Mouse (Mus musculus) adrenal gland, adult 2 months (tissue): ENCODE measurements at regions not wholly inside any gene's neighbourhood (a gene's known extent, or its start where the extent isn't known, plus 50 kb on each side); places are given as distances from the start of the nearest gene placed in this dataset.

ENCODE experiments used
- DNase-seq: peaks from one replicate; pipeline ENCODE4 v3.0.0; 2021

DNA sequence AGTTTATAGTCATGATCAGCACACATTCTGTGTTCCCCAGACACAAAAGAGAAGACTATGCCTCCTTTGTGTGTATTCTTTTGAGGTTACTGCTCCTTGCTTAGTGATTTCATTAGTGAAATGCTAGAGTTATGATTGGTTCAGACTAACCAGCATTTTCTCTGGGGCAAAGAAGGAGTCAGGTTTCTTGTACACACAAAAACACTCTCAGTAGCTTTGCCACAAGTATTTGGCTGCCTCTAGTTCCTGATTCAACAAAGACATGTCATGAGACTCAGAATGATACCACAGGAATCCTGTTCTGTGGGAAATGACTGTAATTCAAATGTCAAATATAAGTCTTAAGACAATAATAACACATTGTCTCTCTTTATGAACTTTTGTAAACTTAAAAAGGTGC, 86.9 kb downstream of the Alx1 start:
- DNase-seq: no peak

GRCm38 (mm10) chr10:102940823-102941519, 89.0 kb downstream of the Alx1 start:
- DNase-seq: no peak

GRCm38 (mm10) chr10:102931445-102931844, 98.6 kb downstream of the Alx1 start:
- no peak for DNase-seq

- no peak for DNase-seq
Observed at GRCm38 (mm10) chr10:102928651-102929050, 101.4 kb downstream of the Alx1 start.

DNA sequence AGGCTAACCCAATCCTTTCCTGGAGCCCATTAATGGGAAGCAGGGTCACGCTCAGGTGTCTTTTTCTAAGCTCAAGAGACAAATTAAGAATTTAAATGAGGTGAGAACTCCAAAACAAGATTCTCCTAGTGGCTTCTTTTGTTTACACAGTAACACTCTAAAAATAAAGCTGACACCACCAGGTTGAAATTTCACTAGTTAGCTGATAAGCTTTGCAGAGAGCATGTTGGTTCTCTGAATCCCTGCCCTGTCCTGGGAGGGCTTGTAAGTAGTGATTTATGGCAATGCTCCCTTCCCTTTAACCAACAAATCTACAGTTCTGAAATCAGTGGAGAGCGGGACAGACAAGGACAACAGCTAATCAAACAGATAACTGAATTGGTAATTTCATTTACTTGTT, 132.6 kb downstream of the Alx1 start:
- DNase-seq: no peak

DNA sequence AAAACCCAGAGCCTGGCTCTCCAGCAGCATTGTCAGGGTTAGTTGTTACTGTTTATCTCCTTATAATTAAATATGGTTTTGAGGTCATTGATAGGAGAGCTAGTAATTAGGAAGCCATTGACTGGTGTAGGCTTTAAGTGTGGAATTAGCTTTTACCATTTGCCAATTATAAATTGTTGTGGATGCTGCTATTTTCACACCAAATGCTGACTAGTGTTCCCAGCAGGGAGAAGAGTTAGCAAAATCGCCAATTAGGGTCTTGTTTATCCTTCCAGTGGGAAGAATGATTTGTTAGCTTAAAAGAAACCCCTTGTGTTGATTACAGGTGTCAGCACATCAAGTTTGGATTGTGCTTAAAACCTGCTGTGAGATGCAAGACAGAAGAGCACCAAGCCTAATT, 134.1 kb downstream of the Alx1 start:
- no peak for DNase-seq

GRCm38 (mm10) chr10:102892373-102892772, 137.6 kb downstream of the Alx1 start:
- no peak for DNase-seq

GRCm38 (mm10) chr10:102889709-102890108, 140.3 kb downstream of the Alx1 start:
- DNase-seq: no peak

DNA sequence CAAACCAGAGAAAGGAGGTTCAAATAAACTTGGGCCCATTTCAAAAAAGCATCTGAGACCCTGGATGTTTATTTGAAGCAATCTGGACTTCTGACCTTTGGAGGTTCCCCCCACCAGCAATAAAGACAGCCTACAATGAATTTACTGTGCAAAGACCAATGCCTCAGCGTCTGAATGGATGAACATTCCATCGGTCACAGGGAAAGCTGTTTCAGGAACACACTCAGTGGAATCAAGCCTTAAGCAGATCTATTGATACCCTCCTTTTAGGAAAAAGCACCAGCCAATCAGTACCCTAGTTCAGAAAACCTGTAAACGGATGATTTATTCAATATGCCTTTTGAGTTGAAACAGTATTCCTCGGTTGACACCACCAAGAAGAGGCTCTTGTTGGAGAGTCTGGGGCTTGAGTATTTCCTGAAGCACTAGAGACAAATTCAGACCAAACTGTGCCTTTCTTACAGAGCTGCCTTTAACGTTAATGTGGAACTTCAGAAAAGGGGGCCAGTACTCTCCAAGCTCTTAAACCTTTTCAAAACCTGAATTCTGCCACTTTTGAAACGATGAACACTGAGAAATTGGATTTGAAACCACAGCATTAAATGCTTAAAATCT, 148.1 kb downstream of the Alx1 start:
- DNase-seq: no peak

DNA sequence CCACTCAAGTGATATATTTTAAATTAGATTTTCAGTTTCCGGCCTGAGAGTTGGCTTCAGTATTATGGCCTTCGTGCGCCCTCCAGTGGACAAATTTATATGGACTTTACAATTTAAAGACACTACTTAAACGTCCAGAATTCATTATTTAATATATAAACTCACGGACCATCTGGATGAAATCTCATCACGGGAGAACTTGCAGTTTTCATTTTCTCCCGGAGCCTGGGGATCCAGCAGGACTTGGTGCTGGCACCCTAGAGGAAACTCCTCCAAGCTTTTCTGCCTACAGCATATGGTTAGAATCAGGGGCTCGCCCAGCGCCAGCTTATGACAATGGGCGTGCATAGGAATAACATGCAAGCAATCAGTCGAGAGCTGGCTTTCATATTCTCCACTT, 152.0 kb downstream of the Alx1 start:
- no peak for DNase-seq

GRCm38 (mm10) chr10:102876946-102877345, 153.1 kb downstream of the Alx1 start:
- DNase-seq: no peak

- no peak for DNase-seq
Observed at GRCm38 (mm10) chr10:102866920-102867319, 163.1 kb downstream of the Alx1 start.

- no peak for DNase-seq
Observed at GRCm38 (mm10) chr10:102836567-102837224, 193.3 kb downstream of the Alx1 start.

- no peak for DNase-seq
Observed at GRCm38 (mm10) chr10:102835814-102836213, 194.2 kb downstream of the Alx1 start.

GRCm38 (mm10) chr10:102829606-102830005, 200.4 kb downstream of the Alx1 start:
- no peak for DNase-seq

GRCm38 (mm10) chr10:102823434-102823833, 206.6 kb downstream of the Alx1 start:
- DNase-seq: no peak

GRCm38 (mm10) chr10:102801391-102801790, 228.6 kb downstream of the Alx1 start:
- peak; percentile 36 for DNase-seq

- no peak for DNase-seq
Observed at GRCm38 (mm10) chr10:102779243-102779642, 250.8 kb downstream of the Alx1 start.

DNA sequence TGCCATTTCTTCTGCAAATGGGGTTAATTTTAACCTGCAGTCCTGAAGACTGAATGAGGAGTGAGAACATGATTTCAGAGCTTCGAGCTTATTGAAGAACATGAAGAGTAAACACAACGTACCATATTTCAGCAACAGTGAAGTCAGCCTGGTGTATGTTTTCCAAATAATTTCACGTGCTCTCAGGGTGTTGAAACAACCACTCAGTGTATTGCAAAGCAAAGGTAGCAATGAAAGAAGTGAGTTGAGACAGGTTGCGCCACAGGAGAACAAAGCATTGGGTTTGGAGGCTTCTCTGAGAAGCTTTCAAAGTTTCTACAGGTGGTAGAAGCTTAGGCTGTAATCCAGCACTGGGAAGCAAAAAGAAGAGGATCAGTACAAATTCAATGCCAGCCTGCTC, 251.7 kb downstream of the Rassf9 start:
- DNase-seq: no peak

DNA sequence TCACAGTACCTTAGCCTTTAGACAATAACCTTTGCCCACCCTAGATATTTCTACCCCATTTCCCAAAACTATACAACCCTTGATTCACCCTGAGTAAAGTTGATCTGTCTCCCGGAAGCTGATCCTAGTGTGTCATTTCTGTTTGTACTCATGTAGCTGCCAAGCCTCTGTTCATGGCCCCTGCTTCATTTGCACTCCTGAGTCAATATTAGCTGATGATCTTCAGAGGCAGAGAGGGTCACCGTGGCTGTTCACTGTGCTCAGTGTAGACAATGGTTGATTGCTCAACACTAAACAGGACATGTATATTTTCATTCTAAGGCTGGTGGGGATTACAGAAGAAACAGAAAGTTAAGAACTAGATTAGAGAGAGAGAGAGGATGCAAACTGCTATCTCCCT, 250.4 kb downstream of the Rassf9 start:
- DNase-seq: no peak

DNA sequence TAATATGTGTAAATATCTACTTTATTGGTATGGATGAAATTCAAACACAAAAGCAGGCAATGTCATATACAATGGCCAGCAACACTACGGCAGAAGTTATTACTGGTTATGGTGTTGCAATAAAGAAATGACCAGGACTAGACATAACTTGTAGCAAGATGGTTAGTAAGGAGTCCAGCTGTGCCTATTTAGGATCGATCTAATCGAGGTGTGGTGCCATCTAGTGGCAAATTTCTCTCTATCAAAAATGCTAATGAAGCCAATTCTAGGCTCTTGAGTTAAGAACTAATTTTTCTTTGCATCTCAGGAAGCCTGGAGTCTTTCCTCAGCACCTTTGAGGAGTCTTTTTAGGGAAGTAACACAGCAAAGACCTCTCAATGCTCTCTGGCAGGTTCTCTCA, 223.2 kb downstream of the Rassf9 start:
- peak; percentile 25 for DNase-seq

DNA sequence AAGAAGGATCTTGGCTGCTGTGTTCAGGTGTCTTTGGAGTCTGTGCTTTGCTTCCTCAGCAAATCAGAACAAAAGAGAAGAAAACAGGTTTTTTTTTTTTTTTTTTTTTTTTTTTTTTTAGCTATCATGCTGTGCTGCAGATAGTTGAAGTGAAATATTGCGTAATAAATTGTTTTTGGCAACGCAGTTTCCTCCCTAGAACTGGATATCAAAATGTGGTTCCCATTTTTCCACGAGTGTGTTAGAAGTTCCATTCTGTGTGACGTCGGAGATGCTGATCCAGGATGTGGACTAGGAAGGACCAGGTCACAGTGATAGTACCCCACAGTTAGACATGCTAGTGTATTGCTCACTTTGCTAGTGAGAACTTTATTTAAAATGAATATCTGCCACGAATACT, 220.4 kb downstream of the Rassf9 start:
- DNase-seq: peak; percentile 3

DNA sequence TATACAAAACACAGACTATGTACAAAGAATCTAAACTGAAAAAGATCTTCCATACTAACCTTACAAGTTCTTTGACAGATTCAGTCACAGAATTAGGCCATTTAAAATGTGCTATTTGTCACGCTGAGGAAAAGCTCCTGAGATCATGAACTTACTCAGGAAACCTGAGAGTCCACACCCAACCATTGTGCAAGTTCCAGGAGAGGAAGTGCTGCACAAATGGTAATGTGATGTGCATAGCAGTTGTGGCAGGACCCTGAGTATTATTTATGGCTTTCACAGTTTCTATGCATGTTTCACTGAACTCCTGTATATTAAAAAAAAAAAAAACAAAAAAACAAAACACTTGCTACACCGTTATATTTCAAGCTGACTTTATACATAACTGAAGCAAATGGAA, 200.2 kb downstream of the Rassf9 start:
- peak; percentile 12 for DNase-seq

DNA sequence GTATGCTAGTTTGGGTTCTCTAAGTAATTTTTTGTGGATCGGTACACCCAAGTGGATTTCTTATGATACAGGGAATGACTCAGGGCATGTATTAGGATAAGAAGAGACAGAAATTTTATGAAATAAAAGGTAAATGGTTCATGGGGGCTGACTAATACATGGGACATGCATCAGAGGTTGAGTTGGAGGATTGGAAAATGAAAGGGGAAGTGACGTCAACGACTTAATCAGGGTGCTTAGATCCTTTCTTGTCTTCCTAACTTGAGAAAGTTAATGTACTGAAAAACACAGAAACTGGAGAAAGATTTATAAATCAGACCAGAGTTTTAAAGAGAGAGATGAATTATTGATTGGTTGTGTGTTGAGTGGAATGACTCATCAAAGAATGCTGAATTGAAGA, 193.8 kb downstream of the Rassf9 start:
- DNase-seq: no peak
